Mouse (Mus musculus) CH12.LX (cell line): ENCODE data around the gene Tnfrsf19. TPM values are rescaled to one million over a fixed set of nuclear protein-coding genes. Genes with fewer than 3 reads are reported as not detected.
A peak's percentile ranks its signal among the peaks of the same experiment; 100 is the strongest.

Experiments
- DNase-seq: peaks from one replicate; pipeline ENCODE4 v3.0.0-alpha.2; 2013; ENCODE audit errors: extremely low read depth
- H3K27ac ChIP-seq: 2 replicates; pipeline ENCODE4 v1.5.1; 2012; ENCODE audit warnings: low read depth, mild to moderate bottlenecking, control low read depth, moderate library complexity; ENCODE audit not compliant: insufficient read depth
- H3K27me3 ChIP-seq: replicated peaks from 2 replicates; pipeline ENCODE3; 2012; ENCODE audit warnings: inconsistent platforms
- H3K36me3 ChIP-seq, 2 experiments: replicated peaks in 1 of 2; 2 replicates each; pipeline versions ENCODE3 to v1.6.1; 2012; ENCODE audit warnings: inconsistent platforms in 1 of 2, low read length in 1 of 2, mild to moderate bottlenecking in 1 of 2, mixed read lengths in 1 of 2, moderate library complexity in 1 of 2; ENCODE audit not compliant: control insufficient read depth in 1 of 2, insufficient read depth in 1 of 2
- H3K4me1 ChIP-seq, 2 experiments: 2 replicates each; pipeline ENCODE4 v1.6.1; 2012; ENCODE audit warnings: inconsistent platforms in 1 of 2, moderate library complexity in 1 of 2; ENCODE audit not compliant: insufficient read depth in 2 of 2, control insufficient read depth in 1 of 2
- H3K4me2 ChIP-seq: 2 replicates; pipeline ENCODE4 v1.6.1; 2012; ENCODE audit warnings: low read depth, mild to moderate bottlenecking, control low read depth; ENCODE audit not compliant: poor library complexity, insufficient read depth, severe bottlenecking
- H3K4me3 ChIP-seq, 3 experiments: fragments of 150-350 bp in 1 of 3; sonication (generic) in 1 of 3; replicated peaks in 1 of 3; 2 replicates each; pipeline versions ENCODE3 to v1.5.1; 2011 to 2012; ENCODE audit warnings: low read depth in 2 of 3, low read length in 2 of 3, mild to moderate bottlenecking in 2 of 3, moderate library complexity in 2 of 3, control low read depth in 1 of 3, improper control_type of control experiment in 1 of 3, inconsistent platforms in 1 of 3, mixed read lengths in 1 of 3; ENCODE audit not compliant: poor library complexity in 1 of 3
- H3K79me2 ChIP-seq: replicated peaks from 2 replicates; pipeline ENCODE4 v1.6.1; 2012; ENCODE audit warnings: mild to moderate bottlenecking, moderate library complexity; ENCODE audit not compliant: control insufficient read depth, poor library complexity, insufficient read depth, severe bottlenecking; ENCODE audit errors: extremely low read depth
- H3K9ac ChIP-seq: 2 replicates; pipeline ENCODE4 v1.6.1; 2012; ENCODE audit warnings: low read depth, mild to moderate bottlenecking, control low read depth, moderate library complexity; ENCODE audit not compliant: insufficient read depth
- H3K9me3 ChIP-seq: replicated peaks from 2 replicates; pipeline ENCODE3; 2012; ENCODE audit warnings: low read length, inconsistent platforms, mixed read lengths
- CTCF ChIP-seq, 2 experiments: IDR thresholded peaks in 1 of 2; conservative IDR thresholded peaks in 1 of 2; 2 replicates each; pipeline ENCODE4 v1.5.1; 2011 to 2012; ENCODE audit warnings: low read depth in 2 of 2, low read length in 2 of 2, improper control_type of control experiment in 1 of 2, inconsistent platforms in 1 of 2, mild to moderate bottlenecking in 1 of 2, moderate library complexity in 1 of 2
- IRF4 ChIP-seq: IDR thresholded peaks from 2 replicates; pipeline ENCODE4 v1.6.1; 2014; ENCODE audit warnings: low read depth, mild to moderate bottlenecking, inconsistent platforms, low read length, improper control_type of control experiment
- KAT2A ChIP-seq: IDR thresholded peaks from 2 replicates; pipeline ENCODE4 v1.6.1; 2012; ENCODE audit warnings: low read length, improper control_type of control experiment, inconsistent platforms; ENCODE audit not compliant: insufficient replicate concordance
- MAZ ChIP-seq: IDR thresholded peaks from 2 replicates; pipeline ENCODE4 v1.6.1; 2012; ENCODE audit warnings: low read depth, mild to moderate bottlenecking, inconsistent platforms, low read length, improper control_type of control experiment, moderate library complexity
- MXI1 ChIP-seq: IDR thresholded peaks from 2 replicates; pipeline ENCODE4 v1.6.1; 2011; ENCODE audit warnings: mild to moderate bottlenecking, low read depth, low read length, improper control_type of control experiment
- MYC ChIP-seq: IDR thresholded peaks from 2 replicates; pipeline ENCODE4 v1.6.1; 2011; ENCODE audit warnings: low read depth, mild to moderate bottlenecking, improper control_type of control experiment, low read length
- NELFE ChIP-seq: IDR thresholded peaks from 2 replicates; pipeline ENCODE4 v1.6.1; 2011; ENCODE audit warnings: low read depth, low read length, improper control_type of control experiment
- PAX5 ChIP-seq: IDR thresholded peaks from 2 replicates; pipeline ENCODE4 v1.6.1; 2012; ENCODE audit warnings: low read length, inconsistent platforms, mixed read lengths
- POLR2A ChIP-seq: IDR thresholded peaks from 2 replicates; pipeline ENCODE4 v1.6.1; 2011; ENCODE audit warnings: low read depth, mild to moderate bottlenecking, improper control_type of control experiment, low read length
- RAD21 ChIP-seq: IDR thresholded peaks from 2 replicates; pipeline ENCODE4 v1.6.1; 2011; ENCODE audit warnings: low read depth, mild to moderate bottlenecking, low read length, improper control_type of control experiment, moderate library complexity
- RCOR1 ChIP-seq: conservative IDR thresholded peaks from 2 replicates; pipeline ENCODE4 v1.6.1; 2012; ENCODE audit warnings: low read depth, mild to moderate bottlenecking, inconsistent platforms, low read length, improper control_type of control experiment
- SMC3 ChIP-seq: IDR thresholded peaks from 2 replicates; pipeline ENCODE4 v1.6.1; 2011; ENCODE audit warnings: low read depth, low read length, improper control_type of control experiment
- USF1 ChIP-seq: IDR thresholded peaks from 2 replicates; pipeline ENCODE4 v1.6.1; 2014; ENCODE audit warnings: low read depth, mild to moderate bottlenecking, inconsistent platforms, low read length, improper control_type of control experiment
- ZC3H11A ChIP-seq: IDR thresholded peaks from 2 replicates; pipeline ENCODE4 v1.6.1; 2012; ENCODE audit warnings: low read depth, mild to moderate bottlenecking, inconsistent platforms, low read length, improper control_type of control experiment
- ZKSCAN1 ChIP-seq: IDR thresholded peaks from 2 replicates; pipeline ENCODE4 v1.6.1; 2012; ENCODE audit warnings: low read depth, inconsistent platforms, low read length, improper control_type of control experiment, borderline replicate concordance
- ZMIZ1 ChIP-seq: IDR thresholded peaks from 2 replicates; pipeline ENCODE4 v1.6.1; 2012; ENCODE audit warnings: low read depth, mild to moderate bottlenecking, inconsistent platforms, low read length, improper control_type of control experiment
- dilution Hi-C: fragments of 300-500 bp; cut with MboI; formaldehyde crosslinking; loops from 2 replicates; pipeline ENCODE4 v1.14.3; 2020; ENCODE audit warnings: low sequenced_read_pairs; ENCODE audit not compliant: extremely low pct_unique_long_range_greater_than_20kb, extremely low pct_ligation_motif_present
- in situ Hi-C: fragments of 300-500 bp; cut with MboI; formaldehyde crosslinking; loops from 3 replicates; pipeline ENCODE4 v1.14.3; 2019; ENCODE audit warnings: low sequenced_read_pairs, low pct_ligation_motif_present, low pct_unique_long_range_greater_than_20kb, mixed read lengths
- polyA plus RNA-seq: library from polyadenylated mRNA; unstranded; fragments of >175 nt; gene quantifications from 2 replicates; pipeline ENCODE4 v1.2.1, GENCODE M21; 2012; ENCODE audit warnings: low read depth; ENCODE audit not compliant: insufficient read length
- total RNA-seq, 2 experiments: library from RNA; depleted of rRNA; stranded (reverse); fragments of 300-350 nt in 1 of 2; fragments of >200 nt in 1 of 2; gene quantifications; 2 replicates each; pipeline ENCODE4 v1.2.3; 2012 to 2014

Tnfrsf19 gene
- total and polyA plus RNA-seq, 3 experiments: 4.4 to 6.5 (median 4.6) TPM

DNA sequence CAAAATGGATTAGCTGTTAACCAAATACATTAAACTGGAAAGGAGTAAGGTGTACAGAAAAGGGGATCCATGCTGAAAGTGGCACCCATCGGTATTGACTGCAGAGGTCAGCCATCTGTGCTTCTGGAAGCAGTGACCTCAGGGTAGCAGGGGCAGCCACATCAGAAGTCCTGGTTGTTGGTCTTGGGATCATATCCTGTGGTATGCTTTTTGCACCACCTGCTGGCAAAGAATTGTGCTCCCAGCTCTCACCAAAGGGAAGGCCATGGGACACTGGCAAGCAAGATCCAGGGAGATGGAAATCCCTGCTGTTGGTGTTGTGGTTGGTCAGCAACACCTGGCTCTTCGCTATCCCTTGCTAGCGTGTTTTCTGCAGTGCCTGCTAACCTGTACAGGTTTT is 39.0 kb upstream of the Tnfrsf19 start:
- H3K4me1 ChIP-seq: peaks cover 2 to 27% of the 10 kb centered on the region in 2 experiments; a peak in 2 of 4 replicates
- dilution Hi-C loops (no loop called here), in situ Hi-C loops (loop anchor here (10.0 to 25.0 kb wide), 2 partner anchors 291 to 548 kb away; no protein-coding TSS in a partner anchor)
- H3K36me3 ChIP-seq: no peaks in the 10 kb centered on the region
- no peak overlapping the region for H3K4me3 ChIP-seq
- H3K27me3 ChIP-seq: no peaks in the 10 kb centered on the region
- no peak overlapping the region for H3K4me2 ChIP-seq
- H3K79me2 ChIP-seq: no peaks in the 10 kb centered on the region
- H3K9me3 ChIP-seq: peaks cover 4% of the 10 kb centered on the region
- no peak overlapping the region for H3K27ac ChIP-seq
- no peak overlapping the region for H3K9ac ChIP-seq
- DNase-seq: peak; percentile 21
- TF ChIP-seq NELFE (0 out of 2 replicates have a peak, but pooled peaks have one; percentile 16), ZMIZ1 (no peak), ZKSCAN1 (no peak), ZC3H11A (peak; percentile 55; the same call in 1 of the 2 replicates), KAT2A (no peak), RCOR1 (no peak), SMC3 (peak; percentile 81), IRF4 (0 out of 2 replicates have a peak, but pooled peaks have one; percentile 22), MAZ (no peak), MYC (no peak), PAX5 (no peak), CTCF (conservative IDR thresholded peaks at IDR 0.05 in 1 of 2, IDR thresholded peaks at IDR 0.05 in 1 of 2; ENCODE audit: low read depth in 2 of 2, low read length in 2 of 2) (peak in 1 of 2 experiments; percentile 66; a peak in 2 of 4 replicates), RAD21 (peak; percentile 76)

DNA sequence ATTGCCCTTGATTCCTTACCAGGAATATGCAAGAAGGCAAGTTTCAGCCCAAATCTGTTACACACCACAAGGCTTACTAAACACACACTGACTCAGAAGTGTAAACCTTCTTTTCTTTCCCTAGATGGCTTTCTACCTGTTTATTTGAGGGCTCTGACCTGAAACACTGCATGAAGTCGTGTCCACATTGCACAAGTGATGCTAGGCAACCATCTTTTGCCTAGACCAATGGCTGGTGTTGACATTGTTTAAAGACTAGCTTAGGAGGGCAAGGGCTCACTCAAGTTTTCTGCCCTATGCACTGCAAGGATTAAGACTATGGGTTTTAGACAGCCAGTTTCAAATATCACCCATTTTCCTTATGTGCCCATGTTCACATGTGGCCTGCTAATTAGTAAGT is 23.3 kb upstream of the Tnfrsf19 start:
- no peaks in the 10 kb centered on the region for H3K9me3 ChIP-seq
- no peaks in the 10 kb centered on the region for H3K27me3 ChIP-seq
- H3K4me1 ChIP-seq: peaks cover 3 to 25% of the 10 kb centered on the region in 2 experiments
- H3K36me3 ChIP-seq: no peaks in the 10 kb centered on the region
- no peak overlapping the region for H3K4me3 ChIP-seq
- no peaks in the 10 kb centered on the region for H3K79me2 ChIP-seq
- in situ Hi-C loops: no loop called here
- DNase-seq: no peak
- dilution Hi-C loops: no loop called here
- no peak overlapping the region for H3K9ac ChIP-seq
- TF ChIP-seq USF1 (no peak), MXI1 (no peak), POLR2A (no peak)
- H3K4me2 ChIP-seq: no peak overlapping the region
- H3K27ac ChIP-seq: no peak overlapping the region

DNA sequence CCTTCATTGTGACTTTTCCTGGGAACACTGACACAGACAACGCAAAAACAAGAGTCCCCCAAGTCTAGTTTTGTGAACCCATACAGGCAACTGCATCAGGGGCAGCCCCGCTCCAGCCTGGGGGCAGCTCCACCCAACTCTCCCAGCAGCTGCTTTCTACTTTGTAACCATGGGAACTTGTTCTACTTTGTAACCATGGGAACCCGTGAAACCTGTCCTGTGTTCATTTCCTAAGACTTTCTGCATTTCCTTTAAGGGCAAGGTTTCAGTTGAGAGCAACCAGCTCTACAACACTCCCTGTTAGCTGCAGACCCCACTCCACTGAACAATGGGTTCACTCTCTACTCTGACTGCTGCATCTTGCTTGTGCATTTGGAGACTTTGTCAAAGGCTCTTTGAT is 15.4 kb upstream of the Tnfrsf19 start:
- in situ Hi-C loops (no loop called here), dilution Hi-C loops (no loop called here)
- no peaks in the 10 kb centered on the region for H3K27me3 ChIP-seq
- no peak for TF ChIP-seq USF1
- no peak for TF ChIP-seq RCOR1
- TF ChIP-seq MXI1: peak; percentile 94
- no peak overlapping the region for H3K9ac ChIP-seq
- no peak overlapping the region for H3K27ac ChIP-seq
- H3K9me3 ChIP-seq: no peaks in the 10 kb centered on the region
- H3K4me3 ChIP-seq: no peak overlapping the region
- peaks cover 17 to 81% of the 10 kb centered on the region in 2 experiments for H3K4me1 ChIP-seq
- DNase-seq: peak; percentile 78
- H3K79me2 ChIP-seq: no peaks in the 10 kb centered on the region
- H3K36me3 ChIP-seq: no peaks in the 10 kb centered on the region
- H3K4me2 ChIP-seq: peak overlapping the region; percentile 67
